Mouse (Mus musculus): ENCODE data around the gene Atp8b2.
A peak's percentile ranks its signal among the peaks of the same experiment; 100 is the strongest.

The Atp8b2 gene

GRCm38 (mm10) chr3:89963221-89963763 is at the start of gene Atp8b2:
Atp8b2 (minus strand) TSS chr3:89963508.
- no peak for DNase-seq (ENCODE audit: low spot score)

GRCm38 (mm10) chr3:90010291-90010690 is 47.0 kb upstream of the Atp8b2 start:
- DNase-seq (ENCODE audit: low spot score): no peak

- DNase-seq (ENCODE audit: low spot score): no peak
These were observed 40.9 kb upstream of the Atp8b2 start for GRCm38 (mm10) chr3:90004091-90004796.

GRCm38 (mm10) chr3:89999830-90000229 is 36.5 kb upstream of the Atp8b2 start:
- DNase-seq (ENCODE audit: low spot score): no peak

- no peak for DNase-seq (ENCODE audit: low spot score)
These were observed 35.8 kb upstream of the Atp8b2 start for GRCm38 (mm10) chr3:89999090-89999489.

GRCm38 (mm10) chr3:89998612-89999054 is 35.3 kb upstream of the Atp8b2 start, which contains the start of gene Hax1:
Hax1 (minus strand) TSS chr3:89998780.
- DNase-seq (ENCODE audit: low spot score): peak; percentile 63

GRCm38 (mm10) chr3:89997791-89998495 is 34.6 kb upstream of the Atp8b2 start:
- DNase-seq (ENCODE audit: low spot score): no peak

- DNase-seq (ENCODE audit: low spot score): no peak
These were observed 31.7 kb upstream of the Atp8b2 start for GRCm38 (mm10) chr3:89994807-89995515.

GRCm38 (mm10) chr3:89987822-89988221 is 24.5 kb upstream of the Atp8b2 start:
- no peak for DNase-seq (ENCODE audit: low spot score)

GRCm38 (mm10) chr3:89987211-89987610 is 23.9 kb upstream of the Atp8b2 start:
- no peak for DNase-seq (ENCODE audit: low spot score)

GRCm38 (mm10) chr3:89982426-89982825 is 19.1 kb upstream of the Atp8b2 start:
- no peak for DNase-seq (ENCODE audit: low spot score)

GRCm38 (mm10) chr3:89976859-89977258 is 13.6 kb upstream of the Atp8b2 start:
- no peak for DNase-seq (ENCODE audit: low spot score)

GRCm38 (mm10) chr3:89968509-89968908 is 5.2 kb upstream of the Atp8b2 start:
- no peak for DNase-seq (ENCODE audit: low spot score)

- no peak for DNase-seq (ENCODE audit: low spot score)
These were observed 3.6 kb upstream of the Atp8b2 start for GRCm38 (mm10) chr3:89966946-89967345.

GRCm38 (mm10) chr3:89965972-89966371 is 2.7 kb upstream of the Atp8b2 start:
- no peak for DNase-seq (ENCODE audit: low spot score)

GRCm38 (mm10) chr3:89965557-89965956 is 2.2 kb upstream of the Atp8b2 start:
- DNase-seq (ENCODE audit: low spot score): no peak

GRCm38 (mm10) chr3:89963926-89964739 is 825 bp upstream of the Atp8b2 start:
- DNase-seq (ENCODE audit: low spot score): no peak

- DNase-seq (ENCODE audit: low spot score): no peak
These were observed 522 bp downstream of the Atp8b2 start for GRCm38 (mm10) chr3:89962751-89963220.

- DNase-seq (ENCODE audit: low spot score): no peak
These were observed 1.1 kb downstream of the Atp8b2 start for GRCm38 (mm10) chr3:89962059-89962750.

- no peak for DNase-seq (ENCODE audit: low spot score)
These were observed 1.9 kb downstream of the Atp8b2 start for GRCm38 (mm10) chr3:89961436-89961835.

- peak; percentile 63 for DNase-seq (ENCODE audit: low spot score)
These were observed 2.8 kb downstream of the Atp8b2 start for GRCm38 (mm10) chr3:89960469-89960868.

Data from urinary bladder, postnatal 10 days (tissue).